Mouse (Mus musculus): Measurements from ENCODE around the gene Fcnb. TPM values are rescaled to one million over a fixed set of nuclear protein-coding genes. Genes with fewer than 3 reads are reported as not detected.

Gene Fcnb
- polyA plus RNA-seq, 1 experiment from 2014 or later, result 0.40 TPM

DNA sequence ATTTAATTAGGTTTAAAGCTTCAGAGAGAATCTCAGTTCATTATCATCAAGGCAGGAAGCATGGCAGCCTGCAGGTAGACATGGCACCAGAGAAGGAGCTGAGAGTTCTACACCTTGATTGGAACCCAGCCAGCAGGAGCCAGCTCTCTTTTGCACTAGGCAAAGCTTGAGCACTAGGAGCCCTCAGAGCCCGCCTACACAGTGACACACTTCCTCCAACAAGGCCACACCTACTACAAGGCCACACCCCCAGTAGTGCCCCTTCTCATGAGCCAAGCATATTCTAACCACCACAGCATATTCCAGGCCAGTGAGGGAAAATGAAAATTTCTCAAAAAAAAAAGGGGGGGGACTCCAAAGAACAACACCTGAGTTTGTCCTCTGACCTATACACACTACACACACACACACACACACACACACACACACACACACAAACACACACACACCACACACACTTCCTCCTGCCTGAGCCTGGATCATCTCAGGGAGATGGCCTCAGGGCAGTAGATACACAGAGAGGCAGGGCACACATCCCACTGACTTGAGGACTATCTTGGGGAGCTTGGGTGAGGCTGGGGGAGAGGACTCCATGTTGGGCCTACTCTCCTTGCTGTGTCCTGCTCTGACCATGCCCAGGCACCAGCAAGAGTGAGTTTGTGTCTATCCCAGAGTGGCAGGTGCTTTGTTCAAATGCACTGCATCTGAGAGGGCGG lies 16.7 kb downstream of the Fcnb start:
- Histone ChIP-seq H3K36me3 (no peaks in the 10 kb centered on the region), H3K27ac (no peak overlapping the region), H3K4me2 (replicated peaks) (no peak overlapping the region), H3K4me3 (replicated peaks) (no peak overlapping the region), H3K9me3 (no peaks in the 10 kb centered on the region), H3K9ac (no peak overlapping the region), H3K27me3 (replicated peaks) (0 out of 2 replicates have a peak, but pooled peaks cover 2% of the 10 kb centered on the region), H3K4me1 (replicated peaks) (no peaks in the 10 kb centered on the region)
- WGBS, result 91% methylated on average over 2 of the region's 2 CpGs
- ATAC-seq, result no peak

DNA sequence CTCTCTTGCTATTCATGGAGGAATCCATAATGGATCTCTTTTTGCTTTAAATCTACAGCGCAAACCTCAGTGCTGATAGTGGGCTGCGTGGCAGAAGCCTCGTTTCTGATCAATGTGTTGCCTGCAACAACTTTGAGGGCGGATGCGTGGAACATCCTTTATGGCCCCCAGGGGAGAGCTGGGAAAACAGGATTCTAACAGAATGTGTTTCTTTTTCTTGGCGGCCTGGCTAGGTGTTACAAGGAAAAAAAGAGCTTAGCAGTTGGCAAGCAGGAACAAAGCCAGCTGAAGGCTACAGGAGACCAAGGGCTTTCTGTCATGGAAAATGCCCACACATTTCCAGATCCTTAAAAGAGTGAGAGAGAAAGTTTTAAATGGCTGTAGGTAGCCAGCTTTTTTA lies 17.5 kb downstream of the Fcnb start:
- ATAC-seq, result no peak
- no peak overlapping the region for H3K27ac ChIP-seq
- H3K4me2 ChIP-seq (replicated peaks), result no peak overlapping the region
- no peaks in the 10 kb centered on the region for H3K4me1 ChIP-seq (replicated peaks)
- no peak overlapping the region for H3K9ac ChIP-seq
- H3K9me3 ChIP-seq, result no peaks in the 10 kb centered on the region
- H3K4me3 ChIP-seq (replicated peaks), result no peak overlapping the region
- 63% methylated on average over 6 of the region's 6 CpGs for WGBS
- 0 out of 2 replicates have a peak, but pooled peaks cover 2% of the 10 kb centered on the region for H3K27me3 ChIP-seq (replicated peaks)
- H3K36me3 ChIP-seq, result no peaks in the 10 kb centered on the region

DNA sequence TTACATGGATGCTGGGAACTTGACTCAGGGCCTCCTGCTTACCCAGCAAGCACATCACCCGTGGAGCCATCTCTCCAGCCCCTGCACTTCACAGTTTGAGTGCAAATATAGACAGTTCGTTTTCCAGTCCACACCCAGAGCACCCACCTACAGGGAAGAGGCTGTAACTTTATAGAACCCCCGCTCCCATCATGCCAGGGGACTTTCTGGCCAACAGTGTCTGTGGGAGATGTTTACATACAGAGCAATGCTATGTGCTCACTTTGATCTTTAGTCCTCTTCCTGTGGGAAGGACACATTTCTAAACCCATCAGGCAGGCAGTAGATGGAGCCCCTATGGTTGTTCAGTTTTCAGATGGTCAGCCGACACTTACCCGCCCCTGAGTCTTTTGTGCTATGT lies 18.0 kb downstream of the Fcnb start:
- 64% methylated on average over 5 of the region's 5 CpGs for WGBS
- Histone ChIP-seq H3K4me2 (replicated peaks) (no peak overlapping the region), H3K36me3 (no peaks in the 10 kb centered on the region), H3K27me3 (replicated peaks) (0 out of 2 replicates have a peak, but pooled peaks cover 2% of the 10 kb centered on the region), H3K27ac (no peak overlapping the region), H3K9ac (no peak overlapping the region), H3K4me1 (replicated peaks) (no peaks in the 10 kb centered on the region), H3K9me3 (no peaks in the 10 kb centered on the region), H3K4me3 (replicated peaks) (no peak overlapping the region)
- ATAC-seq, result no peak

DNA sequence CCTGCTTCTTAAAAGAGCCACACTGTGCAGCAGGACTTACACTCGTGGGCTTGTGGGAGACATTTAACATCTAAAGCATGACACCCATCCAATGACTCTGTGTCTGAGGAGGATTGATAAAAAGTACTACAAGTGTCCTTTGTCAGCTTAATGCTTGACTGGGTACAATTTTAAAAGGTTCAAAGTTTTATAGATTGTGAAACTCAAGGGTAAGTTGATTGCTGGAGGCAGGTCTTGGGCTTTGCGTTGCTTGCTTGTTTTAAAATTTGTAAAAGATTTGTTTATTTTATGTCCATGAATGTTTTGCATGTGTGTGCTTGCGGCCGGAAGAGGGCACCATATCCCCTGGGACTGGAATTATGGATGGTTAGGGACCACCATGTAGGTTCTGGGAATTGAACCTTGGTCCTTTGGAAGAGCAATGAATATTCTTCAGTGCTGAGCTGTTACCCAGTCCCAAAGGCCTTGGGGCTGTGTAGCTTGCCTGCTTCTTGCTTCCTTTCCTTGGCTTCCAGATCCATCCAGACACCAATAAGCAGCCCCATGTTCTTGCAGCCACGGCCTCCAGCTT lies 19.5 kb downstream of the Fcnb start:
- H3K9ac ChIP-seq, result no peak overlapping the region
- 83% methylated on average over 5 of the region's 5 CpGs for WGBS
- no peaks in the 10 kb centered on the region for H3K36me3 ChIP-seq
- no peak overlapping the region for H3K4me2 ChIP-seq (replicated peaks)
- no peaks in the 10 kb centered on the region for H3K4me1 ChIP-seq (replicated peaks)
- no peaks in the 10 kb centered on the region for H3K27me3 ChIP-seq (replicated peaks)
- no peak overlapping the region for H3K4me3 ChIP-seq (replicated peaks)
- no peak for ATAC-seq
- no peaks in the 10 kb centered on the region for H3K9me3 ChIP-seq
- no peak overlapping the region for H3K27ac ChIP-seq

DNA sequence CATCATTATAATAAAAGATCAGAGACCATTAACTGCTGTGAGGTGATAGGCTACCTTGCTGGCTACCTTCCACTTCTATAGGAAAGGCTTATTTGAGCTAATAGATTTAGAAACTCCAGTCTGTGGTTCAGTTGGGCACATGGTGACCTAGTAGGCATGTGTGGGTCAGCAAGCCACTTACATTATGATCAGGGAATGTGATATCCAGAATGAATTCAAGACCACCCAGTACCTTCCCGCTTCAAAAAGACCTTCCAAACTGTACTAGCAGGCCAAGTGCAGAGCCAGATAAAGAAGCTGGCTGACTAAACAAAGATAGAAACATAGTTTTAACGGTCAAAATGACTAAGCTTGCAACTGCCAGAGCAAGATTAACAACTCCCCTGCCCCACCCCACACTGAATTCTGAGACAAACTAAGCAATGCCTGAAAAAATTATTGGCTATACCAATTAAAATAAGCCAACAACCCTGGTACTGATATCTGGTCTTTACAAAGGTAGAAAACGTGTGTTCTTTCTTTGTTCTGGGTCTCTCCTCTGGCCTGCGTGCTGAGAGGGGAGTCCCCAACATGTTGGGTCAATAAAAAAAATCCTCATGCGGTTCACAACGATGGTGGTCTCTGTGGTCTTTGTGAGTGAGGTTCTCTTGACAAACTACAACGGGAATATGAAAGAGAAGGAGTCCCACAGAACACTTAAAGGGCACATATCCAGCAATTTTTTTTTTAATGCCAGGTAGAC lies 20.2 kb downstream of the Fcnb start:
- no peak overlapping the region for H3K4me3 ChIP-seq (replicated peaks)
- 64% methylated on average over 7 of the region's 7 CpGs for WGBS
- ATAC-seq, result peak; percentile 45; the same call in 1 of the 2 replicates
- H3K4me1 ChIP-seq (replicated peaks), result no peaks in the 10 kb centered on the region
- no peaks in the 10 kb centered on the region for H3K9me3 ChIP-seq
- no peak overlapping the region for H3K4me2 ChIP-seq (replicated peaks)
- H3K9ac ChIP-seq, result no peak overlapping the region
- no peaks in the 10 kb centered on the region for H3K36me3 ChIP-seq
- H3K27ac ChIP-seq, result no peak overlapping the region
- no peaks in the 10 kb centered on the region for H3K27me3 ChIP-seq (replicated peaks)

DNA sequence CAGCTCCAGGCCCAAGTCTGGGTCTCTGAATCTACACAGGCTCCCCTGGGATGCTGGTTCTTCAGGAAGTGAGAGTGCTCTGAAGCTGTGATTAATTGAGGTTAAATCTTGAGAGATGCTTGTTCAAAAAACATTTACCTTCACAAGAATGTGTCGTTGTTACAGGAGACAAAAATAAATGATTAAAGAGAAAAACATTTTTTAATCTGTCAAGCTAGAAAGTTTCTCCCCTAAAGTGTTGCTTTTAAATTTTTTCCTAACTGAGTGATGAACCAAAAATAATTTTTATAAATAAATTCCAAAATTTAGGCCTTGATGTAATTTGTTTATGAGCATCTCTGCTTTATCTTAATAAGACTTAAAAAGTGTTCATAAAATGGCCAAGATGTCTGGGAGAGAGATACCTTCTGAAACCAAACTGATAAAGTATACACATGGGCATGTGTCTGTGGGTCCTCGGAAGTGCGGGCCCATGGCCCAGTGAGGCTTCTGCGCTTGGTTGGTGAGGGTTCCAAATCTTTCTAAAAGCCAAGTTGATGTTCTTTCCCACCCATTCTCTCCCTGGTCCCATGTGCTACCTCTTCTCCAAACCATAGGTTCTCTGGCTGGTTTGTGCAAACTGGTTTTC lies 20.9 kb downstream of the Fcnb start:
- no peaks in the 10 kb centered on the region for H3K4me1 ChIP-seq (replicated peaks)
- no peak overlapping the region for H3K9ac ChIP-seq
- WGBS, result 82% methylated on average over 4 of the region's 4 CpGs
- H3K4me2 ChIP-seq (replicated peaks), result no peak overlapping the region
- ATAC-seq, result no peak
- no peaks in the 10 kb centered on the region for H3K27me3 ChIP-seq (replicated peaks)
- H3K4me3 ChIP-seq (replicated peaks), result no peak overlapping the region
- H3K36me3 ChIP-seq, result no peaks in the 10 kb centered on the region
- no peak overlapping the region for H3K27ac ChIP-seq
- no peaks in the 10 kb centered on the region for H3K9me3 ChIP-seq

DNA sequence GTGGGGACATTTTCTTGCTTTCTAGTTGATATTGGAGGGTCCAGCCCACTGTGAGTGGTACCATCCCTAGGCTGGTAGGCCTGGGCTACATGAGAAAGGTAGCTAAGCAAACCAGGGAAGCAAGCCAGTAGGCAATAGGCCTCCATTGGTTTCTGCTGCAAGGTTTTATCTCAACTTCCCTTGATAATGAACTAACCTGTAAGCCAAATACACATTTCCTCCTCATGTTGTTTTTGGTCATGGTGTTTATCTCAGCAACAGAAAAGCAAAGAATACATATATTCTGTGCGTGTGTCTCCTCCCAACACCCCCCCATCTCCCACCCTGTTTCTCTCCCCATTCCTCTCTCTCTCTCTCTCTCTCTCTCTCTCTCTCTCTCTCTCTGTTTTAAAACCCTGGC lies 24.8 kb downstream of the Fcnb start:
- WGBS, result 71% methylated on average over 1 of the region's 1 CpGs
- no peak overlapping the region for H3K9ac ChIP-seq
- H3K27ac ChIP-seq, result no peak overlapping the region
- ATAC-seq, result no peak
- no peaks in the 10 kb centered on the region for H3K4me1 ChIP-seq (replicated peaks)
- no peak overlapping the region for H3K4me2 ChIP-seq (replicated peaks)
- no peaks in the 10 kb centered on the region for H3K36me3 ChIP-seq
- no peaks in the 10 kb centered on the region for H3K27me3 ChIP-seq (replicated peaks)
- H3K9me3 ChIP-seq, result no peaks in the 10 kb centered on the region
- H3K4me3 ChIP-seq (replicated peaks), result no peak overlapping the region

DNA sequence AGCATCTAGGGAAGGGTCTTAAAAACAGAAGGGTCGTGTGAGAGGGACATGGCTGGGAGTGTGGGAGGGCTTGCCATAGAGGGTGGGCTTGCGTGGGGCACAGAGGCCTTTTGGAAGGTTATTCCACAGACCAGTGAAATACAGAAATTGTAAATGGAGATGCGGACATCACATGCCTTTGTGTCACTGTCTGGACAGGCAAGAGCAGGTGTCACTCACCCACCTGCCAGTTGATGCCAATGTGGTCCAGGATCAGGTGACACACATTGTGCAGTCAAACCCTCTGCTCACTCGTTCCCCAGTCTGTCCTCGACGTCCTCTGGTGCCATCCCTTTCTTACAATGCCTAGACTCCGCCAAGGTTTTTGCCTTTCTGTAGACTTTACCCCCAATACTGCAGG lies 37.6 kb downstream of the Fcnb start:
- H3K4me2 ChIP-seq (replicated peaks), result no peak overlapping the region

DNA sequence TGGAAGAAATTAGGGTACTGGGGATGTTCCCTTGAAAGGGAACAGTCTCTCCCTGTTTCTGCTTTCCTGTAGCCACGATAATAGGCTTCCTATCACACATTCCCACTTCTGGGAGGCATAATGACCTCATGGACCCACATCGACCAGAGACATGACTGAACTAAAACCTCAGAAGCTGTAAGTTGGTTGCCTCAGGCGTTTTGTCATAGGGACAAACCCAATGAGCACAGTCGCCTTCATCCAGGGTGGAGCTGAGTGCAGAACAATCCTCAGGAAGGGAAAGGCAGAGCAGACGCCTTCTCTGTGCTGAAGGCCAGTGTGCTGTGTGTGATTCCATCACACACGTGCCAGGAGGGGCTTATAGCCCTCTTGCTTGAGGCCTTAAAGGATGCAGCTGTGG lies 38.4 kb downstream of the Fcnb start:
- no peak for ATAC-seq
- Histone ChIP-seq H3K4me1 (replicated peaks) (0 out of 2 replicates have a peak, but pooled peaks cover 5% of the 10 kb centered on the region), H3K9ac (no peak overlapping the region), H3K4me2 (replicated peaks) (no peak overlapping the region), H3K27ac (no peak overlapping the region), H3K4me3 (replicated peaks) (no peak overlapping the region), H3K27me3 (replicated peaks) (no peaks in the 10 kb centered on the region), H3K36me3 (no peaks in the 10 kb centered on the region), H3K9me3 (no peaks in the 10 kb centered on the region)
- 74% methylated on average over 6 of the region's 6 CpGs for WGBS

More for the DNA sequence above, 37.6 kb downstream of the Fcnb start:
- no peak overlapping the region for H3K4me3 ChIP-seq (replicated peaks)
- H3K9me3 ChIP-seq, result no peaks in the 10 kb centered on the region
- no peak overlapping the region for H3K9ac ChIP-seq
- ATAC-seq, result no peak
- no peaks in the 10 kb centered on the region for H3K27me3 ChIP-seq (replicated peaks)
- H3K27ac ChIP-seq, result no peak overlapping the region
- H3K36me3 ChIP-seq, result no peaks in the 10 kb centered on the region
- 69% methylated on average over 7 of the region's 7 CpGs for whole genome bisulfite sequencing
- 0 out of 2 replicates have a peak, but pooled peaks cover 5% of the 10 kb centered on the region for H3K4me1 ChIP-seq (replicated peaks)

DNA sequence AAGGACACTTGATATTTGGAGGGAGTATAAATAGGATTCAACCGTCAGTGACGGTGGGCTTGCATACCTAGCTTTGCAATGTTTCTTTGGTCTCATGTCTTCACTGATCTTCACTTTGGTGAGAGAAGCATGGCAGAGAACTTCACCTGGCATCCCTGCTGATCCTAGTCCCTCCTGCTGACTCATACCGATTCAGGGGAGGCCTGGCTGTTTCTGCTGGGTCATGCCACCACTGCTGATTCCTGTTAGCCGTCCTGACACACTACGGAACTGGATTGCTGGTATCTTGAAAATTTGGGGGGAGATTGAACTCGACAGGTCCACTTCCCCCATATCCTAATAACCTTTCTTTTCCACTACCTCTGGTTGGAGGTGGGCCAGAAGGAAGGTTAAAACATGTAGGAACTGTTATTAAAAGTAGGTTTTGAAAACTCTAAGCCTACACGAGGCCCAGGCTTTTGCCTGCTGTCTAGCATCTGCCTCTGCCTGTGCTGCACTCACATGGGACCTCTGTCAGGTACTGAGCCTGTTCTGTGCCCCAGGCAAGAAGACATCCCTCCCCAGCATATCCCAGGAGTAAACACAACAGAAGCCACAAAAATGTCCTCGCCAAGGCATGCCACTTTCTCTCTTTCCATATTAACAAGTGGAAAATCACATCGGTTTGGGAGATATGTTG lies 39.6 kb downstream of the Fcnb start:
- H3K27me3 ChIP-seq (replicated peaks), result no peaks in the 10 kb centered on the region
- H3K9me3 ChIP-seq, result no peaks in the 10 kb centered on the region
- 84% methylated on average over 9 of the region's 9 CpGs for WGBS
- H3K9ac ChIP-seq, result no peak overlapping the region
- H3K36me3 ChIP-seq, result no peaks in the 10 kb centered on the region
- H3K27ac ChIP-seq, result no peak overlapping the region
- no peak overlapping the region for H3K4me2 ChIP-seq (replicated peaks)
- 0 out of 2 replicates have a peak, but pooled peaks cover 5% of the 10 kb centered on the region for H3K4me1 ChIP-seq (replicated peaks)
- no peak overlapping the region for H3K4me3 ChIP-seq (replicated peaks)
- no peak for ATAC-seq

DNA sequence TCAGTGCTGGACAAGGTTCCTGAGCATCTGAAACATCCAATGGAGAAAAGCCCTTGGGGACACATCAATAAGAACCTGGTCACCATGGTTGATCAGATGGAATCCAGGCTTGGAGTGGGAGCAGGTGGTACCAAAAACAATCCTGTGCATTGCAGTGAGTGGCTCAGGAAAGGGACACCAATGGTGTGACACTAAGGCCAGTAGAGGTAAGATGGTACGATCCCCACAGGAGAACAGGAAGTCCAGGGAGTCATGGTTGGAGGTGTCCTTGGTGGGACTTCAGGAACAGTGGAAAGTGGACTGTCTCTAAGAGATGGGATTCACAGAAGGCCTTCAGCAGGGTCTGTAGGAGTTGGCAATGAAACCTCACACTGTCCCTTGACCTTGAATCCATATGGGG lies 44.2 kb downstream of the Fcnb start:
- WGBS, result 97% methylated on average over 1 of the region's 1 CpGs
- Histone ChIP-seq H3K36me3 (peaks cover 3% of the 10 kb centered on the region; the same call in 1 of the 2 replicates), H3K9me3 (no peaks in the 10 kb centered on the region), H3K27ac (no peak overlapping the region), H3K4me3 (replicated peaks) (no peak overlapping the region), H3K9ac (no peak overlapping the region), H3K4me2 (replicated peaks) (no peak overlapping the region), H3K4me1 (replicated peaks) (no peaks in the 10 kb centered on the region), H3K27me3 (replicated peaks) (no peaks in the 10 kb centered on the region)
- ATAC-seq, result no peak
